Comparison of ENCODE assay signal across 8 mouse cellular contexts in genomic region chr6:125030532-125030931, GRCm38 (mm10). TPM values are rescaled to one million over a fixed set of nuclear protein-coding genes. Genes with fewer than 3 reads are reported as not detected.
DNase-seq lines count a peak whose midpoint lies in the region; ATAC-seq and TF ChIP-seq lines count a peak whose summit lies in the region.
"Not testable (repeated sequence)": the region's sequence is repeated elsewhere in the genome, so short reads cannot be mapped to it uniquely, and the experiment has no call there.

No protein-coding gene starts in this region.

- not testable (repeated sequence) for H3K9me3 ChIP-seq in hindbrain, postnatal 0 days (ENCODE audit: low read length); limb, embryonic 11.5 days (ENCODE audit: control insufficient read depth, low read length)

- not testable (repeated sequence) for H3K4me3 ChIP-seq in hindbrain, postnatal 0 days (ENCODE audit: low read length); limb, embryonic 11.5 days (ENCODE audit: low read depth, low read length)

- TF ChIP-seq CTCF in hindbrain, postnatal 0 days (IDR thresholded peaks at IDR 0.05; ENCODE audit: low read depth): peak; percentile 91

- not testable (repeated sequence) for H3K27me3 ChIP-seq in hindbrain, postnatal 0 days (ENCODE audit: insufficient read depth, low read length); limb, embryonic 11.5 days (ENCODE audit: control insufficient read depth, insufficient read depth, low read length)

- not testable (repeated sequence) for H3K4me1 ChIP-seq in hindbrain, postnatal 0 days (ENCODE audit: insufficient read depth, low read length); limb, embryonic 11.5 days (ENCODE audit: control insufficient read depth, insufficient read depth, low read length)

- peaks cover 52% of the 10 kb centered on the region for H3K36me3 ChIP-seq in hindbrain, postnatal 0 days (ENCODE audit: insufficient read depth, low read length)
- peaks cover 18% of the 10 kb centered on the region; the same call in 1 of the 2 replicates for H3K36me3 ChIP-seq in limb, embryonic 11.5 days (ENCODE audit: control insufficient read depth, insufficient read depth, low read length)

- not testable (repeated sequence) for H3K4me2 ChIP-seq in hindbrain, postnatal 0 days (ENCODE audit: low read depth, low read length); limb, embryonic 11.5 days (ENCODE audit: low read depth, severe bottlenecking)

- ATAC-seq in hindbrain, postnatal 0 days: peak; percentile 61
- ATAC-seq in limb, embryonic 11.5 days (ENCODE audit: insufficient number of reproducible peaks, low FRiP score, low TSS enrichment, low read depth): 0 out of 2 replicates have a peak, but pooled peaks have one; percentile 32

- DNase-seq in 3T3-L1 (ENCODE audit: low read depth, low spot score): peak; percentile 57
- DNase-seq in WW6 (ENCODE audit: low read depth, low spot score): peak; percentile 81
- peak; percentile 73 to 85 for DNase-seq in cerebellum, postnatal 10 days
- DNase-seq in forelimb bud, embryonic 11.5 days (ENCODE audit: low read depth, low spot score): peak; percentile 55
- DNase-seq in hindbrain, postnatal 0 days (ENCODE audit: low spot score): peak; percentile 59
- peak; percentile 83 for DNase-seq in limb, embryonic 11.5 days (ENCODE audit: low spot score)
- DNase-seq in mesoderm, embryonic 11.5 days (ENCODE audit: low read depth, low spot score): peak; percentile 69
- DNase-seq in spleen, postnatal 10 days (ENCODE audit: low spot score in 2 of 2): peak; percentile 47 to 78

- H3K9ac ChIP-seq in hindbrain, postnatal 0 days (replicated peaks; ENCODE audit: low read length); limb, embryonic 11.5 days (ENCODE audit: low read length): not testable (repeated sequence)

- 31% methylated on average over 7 of the region's 9 CpGs for WGBS in hindbrain, postnatal 0 days
- WGBS in limb, embryonic 11.5 days: 29% methylated on average over 7 of the region's 9 CpGs

- not testable (repeated sequence) for H3K27ac ChIP-seq in hindbrain, postnatal 0 days; limb, embryonic 11.5 days (replicated peaks; ENCODE audit: low read depth, low read length)

RNA-seq across cellular contexts. Expression of gene Ing4, which starts 9.0 kb away (rescaled TPM):
- 60.7 and 78.3 TPM in 2 replicates for total RNA-seq in hindbrain, postnatal 0 days (2014; rRNA removed)
- polyA plus RNA-seq in hindbrain, postnatal 0 days (2015; fragmentation: Nextera tagmentation; extraction: Ambion mirVana): 97.6 and 102 TPM in 2 replicates
- 128 and 134 TPM in 2 replicates for polyA plus RNA-seq in limb, embryonic 11.5 days (2014; fragmentation: Nextera tagmentation; extraction: Ambion mirVana)

RNA-seq across cellular contexts. Expression of gene Acrbp, which starts 19.0 kb away (rescaled TPM):
- total RNA-seq in hindbrain, postnatal 0 days (2014; rRNA removed): 10.5 and 17.3 TPM in 2 replicates
- 12.2 and 17.5 TPM in 2 replicates for polyA plus RNA-seq in hindbrain, postnatal 0 days (2015; fragmentation: Nextera tagmentation; extraction: Ambion mirVana)
- polyA plus RNA-seq in limb, embryonic 11.5 days (2014; fragmentation: Nextera tagmentation; extraction: Ambion mirVana): 13.3 and 16.1 TPM in 2 replicates

RNA-seq across cellular contexts. Expression of gene Zfp384, which starts 21.6 kb away (rescaled TPM):
- 37.3 and 38.6 TPM in 2 replicates for total RNA-seq in hindbrain, postnatal 0 days (2014; rRNA removed)
- polyA plus RNA-seq in hindbrain, postnatal 0 days (2015; fragmentation: Nextera tagmentation; extraction: Ambion mirVana): 10.3 and 11.6 TPM in 2 replicates
- polyA plus RNA-seq in limb, embryonic 11.5 days (2014; fragmentation: Nextera tagmentation; extraction: Ambion mirVana): 11.0 and 12.9 TPM in 2 replicates

RNA-seq across cellular contexts. Expression of gene Pianp, which starts 34.0 kb away (rescaled TPM):
- total RNA-seq in hindbrain, postnatal 0 days (2014; rRNA removed): 24.1 and 32.9 TPM in 2 replicates
- polyA plus RNA-seq in hindbrain, postnatal 0 days (2015; fragmentation: Nextera tagmentation; extraction: Ambion mirVana): 58.9 and 65.4 TPM in 2 replicates
- polyA plus RNA-seq in limb, embryonic 11.5 days (2014; fragmentation: Nextera tagmentation; extraction: Ambion mirVana): 2.2 and 2.4 TPM in 2 replicates

RNA-seq across cellular contexts. Expression of gene Lpar5, which starts 37.2 kb away (rescaled TPM):
- total RNA-seq in hindbrain, postnatal 0 days (2014; rRNA removed): 0.75 and 1.8 TPM in 2 replicates
- 0.68 and 0.88 TPM in 2 replicates for polyA plus RNA-seq in hindbrain, postnatal 0 days (2015; fragmentation: Nextera tagmentation; extraction: Ambion mirVana)
- 0.32 TPM in 1 of 2 replicates, not detected in the other for polyA plus RNA-seq in limb, embryonic 11.5 days (2014; fragmentation: Nextera tagmentation; extraction: Ambion mirVana)
